Mouse (Mus musculus) frontal cortex, postnatal 25 days (tissue): Measurements from ENCODE around the gene Enah.

Experiments used
- DNase-seq, 2 experiments: peaks; one replicate each; pipeline ENCODE4 v3.0.0; 2022; ENCODE audit warnings: low spot score in 2 of 2

The Enah gene

DNA sequence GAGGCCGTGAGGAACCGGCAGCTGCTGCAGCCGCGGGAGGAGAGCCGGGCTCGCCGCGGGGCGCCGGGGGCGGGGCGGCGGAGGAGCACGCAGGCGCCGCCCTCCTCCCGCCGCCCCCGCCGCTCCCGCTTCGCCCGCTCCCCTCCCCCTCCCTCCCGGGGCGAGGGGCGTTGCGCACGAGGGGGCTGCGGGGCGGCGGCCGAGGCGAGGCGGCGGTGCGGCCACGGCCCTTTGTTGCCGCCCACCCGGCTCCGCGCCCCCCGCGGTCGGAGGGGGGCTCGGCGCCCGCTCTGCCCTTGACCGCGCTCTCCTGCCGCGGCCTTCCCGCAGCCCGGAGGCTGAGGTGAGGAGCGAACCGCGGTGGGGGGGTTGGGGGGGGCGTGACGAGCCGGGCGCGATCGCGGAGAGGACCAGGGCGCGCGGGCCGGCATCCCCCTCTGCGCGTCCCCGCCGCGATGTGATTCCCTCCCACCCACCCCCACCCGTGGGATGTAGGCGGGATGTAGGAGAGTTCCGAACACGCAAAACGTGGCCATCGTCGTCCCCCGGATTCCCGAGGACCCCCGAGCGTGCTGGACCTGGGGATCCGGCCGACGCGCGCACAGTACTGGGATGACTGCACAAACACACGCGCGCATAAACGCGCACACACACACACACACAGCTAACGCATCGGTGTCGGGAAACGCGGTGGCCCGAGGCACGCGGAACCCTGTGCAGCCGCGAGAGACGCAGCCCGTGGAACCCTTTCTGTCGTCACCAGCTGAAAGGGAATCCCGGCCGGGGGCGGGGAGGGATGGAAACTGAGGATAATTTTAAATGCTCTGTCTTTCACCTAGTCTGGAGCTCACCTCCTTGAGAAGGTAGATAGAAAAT lies at the start of gene Enah:
Gene Enah, minus strand, starts transcription at position 65 of the 876 bp plus-strand sequence.
- peak; percentile 43 to 64 for DNase-seq

DNA sequence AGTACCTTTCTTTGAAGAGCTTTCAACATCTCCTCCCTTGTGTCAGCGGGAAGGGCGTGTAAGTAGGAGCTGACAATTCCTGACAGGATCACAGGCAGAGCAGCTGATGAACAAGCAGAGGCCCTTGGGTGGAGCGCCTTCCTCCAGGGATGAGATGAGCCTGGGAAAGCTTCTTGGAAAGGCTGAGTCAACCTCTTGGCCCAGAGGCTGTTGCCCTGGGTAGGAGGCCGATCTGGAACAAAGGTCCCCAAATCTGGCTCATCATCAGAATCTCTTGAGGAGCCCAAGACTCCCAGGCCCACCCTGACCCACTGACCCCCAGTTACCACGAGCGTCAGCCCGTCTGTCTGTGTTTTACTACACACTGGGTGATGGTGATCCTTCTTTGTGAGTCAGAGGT lies 48.3 kb upstream of the Enah start:
- no peak for DNase-seq

DNA sequence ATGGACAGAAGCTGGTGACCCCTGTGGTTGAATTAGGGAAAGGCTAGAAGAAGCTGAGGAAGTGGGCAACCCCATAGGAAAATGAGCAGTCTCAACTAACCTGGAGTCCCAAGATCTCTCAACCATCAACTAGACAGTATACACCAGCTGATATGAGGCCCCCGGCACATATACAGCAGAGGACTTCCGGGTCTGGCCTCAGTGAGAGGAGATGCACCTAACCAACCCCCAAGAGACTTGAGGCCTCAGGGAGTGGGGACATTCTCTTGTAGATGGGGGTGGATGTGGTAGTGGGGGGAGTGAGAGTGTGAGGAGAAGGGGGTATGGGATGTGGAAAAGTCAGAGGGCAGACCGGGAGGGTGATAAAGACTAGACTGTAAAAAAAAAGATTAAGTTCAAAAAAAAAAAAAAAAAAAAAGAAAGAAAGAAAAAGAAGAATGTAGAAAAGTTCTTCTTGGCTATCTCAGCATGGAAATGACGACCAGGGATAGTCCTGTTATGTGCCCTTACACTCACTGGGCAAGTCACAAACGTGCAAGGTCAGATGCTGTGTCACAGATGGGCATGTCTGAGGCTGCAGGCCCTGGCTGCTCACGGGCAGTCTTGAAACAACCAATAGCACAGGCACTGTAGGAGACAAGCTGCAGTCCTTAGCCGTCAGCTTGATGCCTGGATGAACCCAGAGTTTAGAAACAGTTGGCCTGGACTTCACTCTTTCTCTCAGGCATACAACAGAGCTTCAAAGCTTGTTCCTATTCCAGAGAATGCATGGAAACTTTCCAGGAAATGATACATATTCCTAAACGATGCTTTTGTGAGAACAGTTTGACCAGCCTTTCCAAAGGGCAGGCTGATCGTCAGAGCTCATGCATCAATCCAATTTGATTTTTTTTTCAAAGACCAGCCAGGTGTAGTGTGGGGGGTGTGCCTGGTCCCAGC lies 47.0 kb upstream of the Enah start:
- DNase-seq: no peak

- DNase-seq: no peak
Observed at GRCm38 (mm10) chr1:182063716-182064115, 43.9 kb upstream of the Enah start.

DNA sequence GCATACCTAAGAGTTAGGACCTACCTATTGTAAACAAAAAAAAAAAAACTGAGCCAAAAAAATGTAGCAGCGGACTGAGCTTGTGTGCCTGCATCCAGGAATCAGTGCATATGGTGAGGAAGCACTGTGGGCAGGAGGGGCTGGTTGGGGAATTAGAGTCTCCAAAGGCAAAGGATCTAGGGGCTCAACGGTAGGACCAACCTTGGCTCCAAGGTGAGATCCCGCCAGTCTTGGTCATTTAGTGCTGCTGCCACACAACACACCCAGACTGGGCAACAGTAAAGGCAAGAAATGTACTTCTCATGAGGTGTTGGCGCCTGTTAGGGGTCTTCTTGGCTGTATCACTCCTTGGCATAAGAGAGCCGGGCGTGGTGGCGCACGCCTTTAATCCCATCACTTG lies 43.0 kb upstream of the Enah start:
- no peak for DNase-seq

GRCm38 (mm10) chr1:182061203-182061602 lies 41.4 kb upstream of the Enah start:
- DNase-seq: no peak

DNA sequence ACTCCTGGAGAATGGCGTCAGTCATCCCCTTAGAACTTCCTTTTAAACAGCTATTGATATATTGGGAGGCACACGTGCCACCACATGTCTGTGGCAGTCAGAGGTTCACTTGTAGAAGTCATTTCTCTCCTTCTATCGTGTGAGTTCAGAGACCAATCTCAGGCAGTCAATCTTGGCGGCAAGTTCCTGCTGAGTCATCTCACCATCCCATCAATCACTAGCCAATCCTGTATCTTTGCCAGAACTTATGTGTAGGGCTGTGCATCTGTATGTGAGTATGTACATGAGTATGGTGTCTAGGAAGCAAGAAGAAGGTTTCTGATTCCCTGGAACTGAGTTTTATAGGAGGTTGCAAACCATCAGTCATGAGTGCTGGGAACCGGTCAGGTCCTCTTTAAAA lies 40.0 kb upstream of the Enah start:
- no peak for DNase-seq

GRCm38 (mm10) chr1:182057998-182058397 lies 38.2 kb upstream of the Enah start:
- no peak for DNase-seq

DNA sequence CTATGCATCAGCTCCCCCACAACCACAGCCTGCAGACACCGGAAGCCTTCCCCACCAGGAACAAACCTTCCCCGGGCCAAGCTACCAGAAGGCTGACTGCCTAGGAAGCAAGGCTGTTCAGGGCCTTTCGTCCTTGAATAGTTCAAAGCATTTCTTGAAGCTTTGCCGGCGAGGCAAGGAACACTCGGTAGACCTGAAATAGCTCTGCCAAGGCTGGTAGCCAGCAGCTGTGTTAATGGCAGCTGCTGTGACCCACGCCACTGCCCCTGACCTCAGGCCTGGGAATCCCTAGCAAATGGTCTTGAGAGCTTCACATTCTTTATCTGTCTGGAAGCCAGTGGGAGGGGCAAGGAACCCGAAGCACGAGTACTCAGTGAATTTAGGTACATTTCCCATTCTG lies 35.3 kb upstream of the Enah start:
- no peak for DNase-seq

DNA sequence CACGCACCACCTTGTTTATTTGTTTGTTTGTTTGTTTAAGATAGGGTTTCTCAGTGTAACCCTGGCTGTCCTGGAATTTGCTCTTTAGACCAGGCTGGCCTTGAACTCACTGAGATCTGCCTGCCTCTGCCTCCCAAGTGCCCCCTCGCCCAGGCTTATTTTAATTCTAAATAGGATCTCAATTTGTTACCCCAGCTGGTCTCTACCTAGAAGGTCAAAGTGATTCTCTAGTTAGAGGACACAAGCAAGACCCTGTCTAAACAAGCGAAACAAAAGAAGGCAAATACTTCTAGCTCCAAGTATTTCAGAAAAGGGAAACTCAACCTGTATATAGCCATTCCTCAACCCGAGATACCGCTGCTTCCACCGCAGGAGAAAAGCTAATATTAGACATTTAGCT lies 34.9 kb upstream of the Enah start:
- DNase-seq: no peak

DNA sequence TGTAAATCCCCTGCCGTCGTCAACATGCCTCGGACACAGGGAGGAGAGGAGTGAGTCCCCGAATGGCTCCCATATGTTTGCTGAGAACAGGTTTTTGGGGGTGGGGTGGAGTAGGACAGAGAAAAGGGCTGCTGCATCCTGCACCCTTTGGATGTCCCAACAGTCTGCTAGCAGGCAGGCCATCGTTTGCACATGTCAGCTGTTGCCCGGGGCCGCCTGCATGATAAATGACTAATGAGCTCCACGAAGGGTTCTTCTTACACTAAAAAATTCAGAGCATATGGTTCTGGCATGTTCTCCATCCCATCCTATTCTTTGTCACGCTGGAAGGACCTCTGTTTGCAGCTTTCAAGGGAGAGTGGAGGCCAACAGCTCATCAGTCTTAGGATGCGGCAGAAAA lies 33.2 kb upstream of the Enah start:
- DNase-seq: no peak

DNA sequence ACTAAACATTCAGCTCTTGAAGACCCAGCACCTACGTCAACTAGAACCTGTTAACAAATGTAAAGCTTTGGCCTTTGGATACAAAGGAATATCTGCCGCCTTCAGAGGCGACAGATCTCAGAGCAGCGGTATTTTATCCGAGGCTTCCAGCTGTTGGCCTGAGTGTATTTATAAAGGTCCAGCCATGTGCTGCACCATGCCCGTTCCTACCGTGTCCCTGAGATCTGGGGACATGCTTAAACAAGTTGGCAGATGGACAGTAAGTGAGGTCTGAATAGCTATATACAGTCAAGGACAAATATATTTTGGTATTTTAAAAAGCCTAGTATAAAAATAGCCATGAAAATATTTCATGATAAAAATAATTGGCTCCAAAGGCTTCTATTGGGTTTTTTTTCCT lies 32.6 kb upstream of the Enah start:
- no peak for DNase-seq

DNA sequence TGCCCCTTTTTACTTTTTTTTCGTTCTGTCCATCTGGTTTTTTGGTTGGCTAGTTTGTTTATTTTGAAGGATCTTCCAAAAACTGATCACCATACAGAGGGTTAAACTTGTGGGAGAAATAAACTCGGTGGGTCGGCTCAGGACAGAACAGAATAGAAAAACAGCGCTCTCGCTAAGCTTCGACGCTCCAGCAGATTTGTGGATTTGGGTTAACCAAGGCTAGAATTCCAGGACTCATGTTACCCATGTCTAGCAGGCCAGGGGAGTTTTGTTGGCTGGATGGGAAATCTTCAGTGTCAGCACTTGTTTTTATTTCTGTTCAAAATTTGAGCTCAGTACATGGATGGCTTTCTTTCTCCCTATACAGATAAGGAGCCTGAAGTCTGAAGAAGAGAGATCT lies 30.0 kb upstream of the Enah start:
- DNase-seq: no peak

- DNase-seq: no peak
Observed at GRCm38 (mm10) chr1:182048101-182048500, 28.3 kb upstream of the Enah start.

GRCm38 (mm10) chr1:182047016-182047690 lies 27.4 kb upstream of the Enah start:
- DNase-seq: no peak

DNA sequence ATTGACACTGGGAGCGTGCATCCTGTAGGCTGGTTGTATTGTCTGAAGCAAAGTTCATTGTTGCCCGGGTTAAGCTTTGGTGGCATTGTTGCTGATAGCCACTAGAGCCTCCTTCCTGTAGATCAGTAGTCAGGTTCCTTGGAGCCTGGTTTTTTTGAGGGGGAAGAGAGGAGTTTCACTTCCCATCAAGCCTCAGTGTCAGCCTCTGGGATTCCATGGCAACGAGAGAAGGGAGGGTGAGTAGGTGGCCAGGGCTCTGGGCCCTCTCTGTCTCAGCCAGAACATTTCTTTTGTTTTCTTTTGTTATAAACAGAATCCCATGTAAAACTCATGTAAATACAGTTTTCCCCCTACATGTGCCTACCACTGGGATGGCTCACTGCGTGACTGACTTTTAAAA lies 25.4 kb upstream of the Enah start:
- no peak for DNase-seq

GRCm38 (mm10) chr1:182040538-182040937 lies 20.7 kb upstream of the Enah start:
- DNase-seq: no peak

DNA sequence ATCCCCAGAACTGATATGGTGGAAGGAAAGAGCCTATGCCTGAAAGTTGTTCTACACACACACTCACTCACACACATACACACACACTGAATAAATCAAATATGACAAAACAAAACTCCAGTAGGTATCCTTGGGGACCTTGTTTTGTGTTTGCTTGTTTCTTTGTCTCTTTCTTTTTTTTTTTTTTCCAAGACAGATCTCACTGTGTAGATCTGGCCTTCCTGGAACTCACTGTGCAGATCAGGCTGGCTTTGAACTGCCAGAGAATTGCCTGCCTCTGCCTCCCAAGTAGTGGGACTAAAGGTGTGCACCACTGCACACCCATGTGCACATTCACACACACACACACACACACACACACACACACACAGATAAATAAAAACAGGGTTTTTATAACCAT lies 12.0 kb upstream of the Enah start:
- no peak for DNase-seq

- DNase-seq: no peak
Observed at GRCm38 (mm10) chr1:182031066-182031465, 11.3 kb upstream of the Enah start.

DNA sequence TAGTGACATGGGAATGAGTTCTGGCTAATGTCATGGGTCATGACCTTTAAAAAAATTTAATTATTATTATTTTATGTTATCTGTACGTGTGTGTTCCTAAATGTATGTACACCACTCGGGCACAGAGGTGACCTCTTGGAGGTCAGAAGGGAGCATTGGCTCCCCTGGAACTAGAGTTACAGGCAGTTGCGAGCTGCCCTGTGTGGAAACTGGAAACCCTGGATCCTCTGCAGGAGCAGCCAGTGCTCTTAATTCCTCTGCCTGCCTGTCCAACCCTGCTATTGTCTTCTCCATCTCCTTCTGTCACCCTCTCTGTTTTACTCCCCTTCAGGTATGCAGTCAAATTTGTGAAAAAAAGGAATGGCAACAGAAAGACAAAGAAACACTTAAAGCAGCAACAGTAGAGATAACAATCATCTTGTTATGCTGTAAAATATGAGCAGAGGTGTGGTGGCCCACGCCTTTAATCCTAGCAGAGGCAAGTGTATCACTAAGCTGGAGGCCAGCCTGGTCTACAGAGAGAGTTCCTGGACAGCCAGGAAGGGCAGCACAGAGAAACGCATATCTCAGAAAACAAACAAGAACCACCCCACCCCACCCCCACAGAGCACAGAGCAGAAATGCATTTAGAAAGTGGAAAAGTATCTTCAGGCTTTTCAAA lies 10.3 kb upstream of the Enah start:
- no peak for DNase-seq
